In the genomic region with DNA sequence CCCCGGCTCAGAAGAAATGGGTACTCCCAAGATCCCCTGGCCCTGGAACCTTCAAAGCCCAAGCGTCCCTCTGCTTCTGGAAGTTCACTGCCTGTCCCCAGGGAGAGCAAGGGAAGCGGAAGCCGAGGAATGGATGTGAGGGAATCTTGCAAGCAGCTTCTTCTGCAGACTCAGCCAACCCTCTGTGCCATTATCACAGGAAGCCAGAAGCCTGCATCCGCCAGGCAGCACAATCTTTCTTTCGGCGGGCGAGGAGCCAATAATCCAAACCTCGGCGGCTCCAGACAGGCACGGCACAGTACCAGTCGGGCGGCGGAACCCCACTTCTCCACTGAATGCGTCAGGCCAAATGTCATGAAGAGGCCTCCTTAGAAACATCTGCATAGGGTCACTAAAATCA, we compare ENCODE assay signal across 9 mouse cellular contexts. TPM values are rescaled to one million over a fixed set of nuclear protein-coding genes. Genes with fewer than 3 reads are reported as not detected.
A peak's percentile ranks its signal among the peaks of the same experiment; 100 is the strongest.
DNase-seq lines count a peak whose midpoint lies in the region; ATAC-seq and TF ChIP-seq lines count a peak whose summit lies in the region.
"Had no signal": no experiment of that assay in that cellular context is flagged by ENCODE, and none has a peak within 500 bp of the region (broad histone marks: within the 10 kb centered on the region; RNA-seq: fewer than 3 reads in every experiment).

No protein-coding gene starts in this region.

- peak; percentile 58 for DNase-seq in kidney, adult 2 months
- no peak for DNase-seq in kidney, adult 8-10 months
- DNase-seq in cerebellum, adult 11-12 months: peak; percentile 44
- peak; percentile 40 to 63 for DNase-seq in kidney, postnatal 36 days
- DNase-seq in lung, postnatal 10 days: peak; percentile 77
- DNase-seq in Muller cell, postnatal 12 days (ENCODE audit: inconsistent ontology term): no peak
- no peak for DNase-seq in natural killer cell, adult 2 months (ENCODE audit: low spot score in 2 of 2)

- TF ChIP-seq POLR2A in kidney, adult 2 months (IDR thresholded peaks at IDR 0.05; ENCODE audit: low read depth, low read length): no peak

- no peak for TF ChIP-seq CTCF in kidney, adult 2 months (conservative IDR thresholded peaks at IDR 0.05; ENCODE audit: insufficient read depth, insufficient read length, low read depth, low read length)

- H3K4me3 ChIP-seq in kidney, adult 2 months (ENCODE audit: insufficient read depth, low read depth, low read length): no peak overlapping the region
- peak overlapping the region; percentile 31 for H3K4me3 ChIP-seq in heart, embryonic 13.5 days

- ATAC-seq in heart, embryonic 13.5 days (ENCODE audit: extremely low read depth, insufficient number of reproducible peaks, low FRiP score, low TSS enrichment): no peak
- ATAC-seq: Patski had no signal

- H3K27me3 ChIP-seq in kidney, adult 2 months (replicated peaks; ENCODE audit: control insufficient read depth, insufficient read depth, low read length): no peaks in the 10 kb centered on the region
- H3K27me3 ChIP-seq in heart, embryonic 13.5 days (replicated peaks): no peaks in the 10 kb centered on the region
- H3K27me3 ChIP-seq: Patski had no signal

- H3K9me3 ChIP-seq in heart, embryonic 13.5 days: no peaks in the 10 kb centered on the region

- peak overlapping the region; percentile 24; the same call in 1 of the 2 replicates for H3K27ac ChIP-seq in kidney, adult 2 months (ENCODE audit: insufficient read depth, low read depth, low read length)
- peak overlapping the region; percentile 95 for H3K27ac ChIP-seq in heart, embryonic 13.5 days (replicated peaks)

- H3K4me1 ChIP-seq in kidney, adult 2 months (ENCODE audit: control insufficient read depth, insufficient read depth, low read length): no peaks in the 10 kb centered on the region
- H3K4me1 ChIP-seq in heart, embryonic 13.5 days: peaks cover 99% of the 10 kb centered on the region

- peak overlapping the region; percentile 71 for H3K9ac ChIP-seq in heart, embryonic 13.5 days

- 47% methylated on average over 15 of the region's 15 CpGs for WGBS in kidney, adult 2 months
- WGBS in heart, embryonic 13.5 days: 27% methylated on average over 15 of the region's 15 CpGs

- H3K36me3 ChIP-seq in kidney, adult 2 months (ENCODE audit: control insufficient read depth, insufficient read depth, low read length): no peaks in the 10 kb centered on the region
- H3K36me3 ChIP-seq in heart, embryonic 13.5 days: no peaks in the 10 kb centered on the region

- H3K4me2 ChIP-seq in heart, embryonic 13.5 days: peak overlapping the region; percentile 63

RNA-seq across cellular contexts. Expression of gene Ptk7, which starts 8.0 kb away (rescaled TPM):
- 8.1 and 9.4 TPM in 2 replicates for polyA plus RNA-seq in kidney, adult 2 months (2012; rRNA removed)
- polyA plus RNA-seq in heart, embryonic 13.5 days (2015; fragmentation: Nextera tagmentation; extraction: Ambion mirVana): 49.3 and 52.6 TPM in 2 replicates

RNA-seq across cellular contexts. Expression of gene Klc4, which starts 24.5 kb away (rescaled TPM):
- 60.7 and 62.8 TPM in 2 replicates for polyA plus RNA-seq in kidney, adult 2 months (2012; rRNA removed)
- polyA plus RNA-seq in heart, embryonic 13.5 days (2015; fragmentation: Nextera tagmentation; extraction: Ambion mirVana): 18.6 and 20.5 TPM in 2 replicates

RNA-seq across cellular contexts. Expression of gene Mrpl2, which starts 24.7 kb away (rescaled TPM):
- 116 and 134 TPM in 2 replicates for polyA plus RNA-seq in kidney, adult 2 months (2012; rRNA removed)
- 98.0 and 111 TPM in 2 replicates for polyA plus RNA-seq in heart, embryonic 13.5 days (2015; fragmentation: Nextera tagmentation; extraction: Ambion mirVana)

RNA-seq across cellular contexts. Expression of gene Cul7, which starts 28.8 kb away (rescaled TPM):
- polyA plus RNA-seq in kidney, adult 2 months (2012; rRNA removed): 30.2 and 34.0 TPM in 2 replicates
- 41.1 and 41.4 TPM in 2 replicates for polyA plus RNA-seq in heart, embryonic 13.5 days (2015; fragmentation: Nextera tagmentation; extraction: Ambion mirVana)

RNA-seq across cellular contexts. Expression of gene Rrp36, which starts 52.8 kb away (rescaled TPM):
- polyA plus RNA-seq in kidney, adult 2 months (2012; rRNA removed): 37.1 and 41.1 TPM in 2 replicates
- polyA plus RNA-seq in heart, embryonic 13.5 days (2015; fragmentation: Nextera tagmentation; extraction: Ambion mirVana): 37.6 and 40.3 TPM in 2 replicates

Comparison
In these comparisons a context has a peak if more than half of its experiments do, and no peak if none do; other contexts are left out.
1. DNase-seq: peak in kidney, adult 2 months (single experiment), cerebellum, adult 11-12 months (single experiment), kidney, postnatal 36 days (2 of 2) and lung, postnatal 10 days (single experiment); none in kidney, adult 8-10 months (0 of 2), Muller cell, postnatal 12 days (single experiment) and natural killer cell, adult 2 months (0 of 2).